Mouse (Mus musculus): Measurements from ENCODE around the gene A930002H24Rik. TPM values are rescaled to one million over a fixed set of nuclear protein-coding genes. Genes with fewer than 3 reads are reported as not detected.
A peak's percentile ranks its signal among the peaks of the same experiment; 100 is the strongest.
"Not testable (repeated sequence)": the region's sequence is repeated elsewhere in the genome, so short reads cannot be mapped to it uniquely, and the experiment has no call there.

The A930002H24Rik gene
- polyA plus RNA-seq, 1 experiment from 2014 or later, result 2.5 TPM

GRCm38 (mm10) chr17:63857023-63857544, 6.5 kb downstream of the A930002H24Rik start:
- H3K9ac ChIP-seq, result no peak overlapping the region
- WGBS, result 90% methylated on average over 7 of the region's 7 CpGs
- ATAC-seq (replicated peaks), result no peak

GRCm38 (mm10) chr17:63850016-63850415, 13.6 kb downstream of the A930002H24Rik start:
- Histone ChIP-seq H3K9ac (no peak overlapping the region), H3K27me3 (replicated peaks) (no peaks in the 10 kb centered on the region), H3K36me3 (replicated peaks) (no peaks in the 10 kb centered on the region), H3K4me3 (peak overlapping the region; percentile 60; the same call in 1 of the 2 replicates), H3K4me2 (peak overlapping the region; percentile 56; the same call in 1 of the 2 replicates), H3K27ac (no peak overlapping the region), H3K9me3 (no peaks in the 10 kb centered on the region), H3K4me1 (peaks cover 6% of the 10 kb centered on the region)
- 91% methylated on average over 9 of the region's 9 CpGs for WGBS
- ATAC-seq (replicated peaks), result peak; percentile 37

More at GRCm38 (mm10) chr17:63857023-63857544, 6.5 kb downstream of the A930002H24Rik start:
- Histone ChIP-seq H3K36me3 (replicated peaks) (no peaks in the 10 kb centered on the region), H3K4me3 (no peak overlapping the region), H3K4me2 (no peak overlapping the region), H3K9me3 (no peaks in the 10 kb centered on the region), H3K27me3 (replicated peaks) (no peaks in the 10 kb centered on the region), H3K27ac (no peak overlapping the region), H3K4me1 (no peaks in the 10 kb centered on the region)

GRCm38 (mm10) chr17:63849566-63849965, 14.0 kb downstream of the A930002H24Rik start:
- H3K9ac ChIP-seq, result peak overlapping the region; percentile 61
- no peaks in the 10 kb centered on the region for H3K9me3 ChIP-seq
- H3K4me2 ChIP-seq, result peak overlapping the region; percentile 56
- H3K27ac ChIP-seq, result peak overlapping the region; percentile 66
- ATAC-seq (replicated peaks), result peak; percentile 100
- H3K4me1 ChIP-seq, result peaks cover 6% of the 10 kb centered on the region
- no peaks in the 10 kb centered on the region for H3K36me3 ChIP-seq (replicated peaks)
- H3K27me3 ChIP-seq (replicated peaks), result no peaks in the 10 kb centered on the region
- peak overlapping the region; percentile 60 for H3K4me3 ChIP-seq
- WGBS, result under 1% methylated on average over 22 of the region's 22 CpGs

GRCm38 (mm10) chr17:63849151-63849550, 14.4 kb downstream of the A930002H24Rik start:
- peak; percentile 55 for ATAC-seq (replicated peaks)

GRCm38 (mm10) chr17:63845766-63846165, 17.8 kb downstream of the A930002H24Rik start:
- not testable (repeated sequence) for H3K27ac ChIP-seq; H3K36me3 ChIP-seq (replicated peaks); H3K27me3 ChIP-seq (replicated peaks); H3K9me3 ChIP-seq; H3K9ac ChIP-seq; H3K4me1 ChIP-seq; H3K4me2 ChIP-seq; H3K4me3 ChIP-seq; ATAC-seq (replicated peaks)
- 96% methylated on average over 3 of the region's 3 CpGs for WGBS

More at GRCm38 (mm10) chr17:63849151-63849550, 14.4 kb downstream of the A930002H24Rik start:
- H3K27ac ChIP-seq, result peak overlapping the region; percentile 66
- 4% methylated on average over 6 of the region's 6 CpGs for WGBS
- H3K4me2 ChIP-seq, result peak overlapping the region; percentile 56
- peak overlapping the region; percentile 60 for H3K4me3 ChIP-seq
- no peaks in the 10 kb centered on the region for H3K9me3 ChIP-seq
- H3K27me3 ChIP-seq (replicated peaks), result no peaks in the 10 kb centered on the region
- H3K36me3 ChIP-seq (replicated peaks), result no peaks in the 10 kb centered on the region
- H3K4me1 ChIP-seq, result peaks cover 6% of the 10 kb centered on the region
- H3K9ac ChIP-seq, result peak overlapping the region; percentile 61

GRCm38 (mm10) chr17:63844936-63845335, 18.7 kb downstream of the A930002H24Rik start:
- Histone ChIP-seq H3K36me3 (replicated peaks) (no peaks in the 10 kb centered on the region), H3K9me3 (no peaks in the 10 kb centered on the region), H3K4me3 (no peak overlapping the region), H3K4me2 (no peak overlapping the region), H3K4me1 (peaks cover 6% of the 10 kb centered on the region), H3K27ac (no peak overlapping the region), H3K27me3 (replicated peaks) (no peaks in the 10 kb centered on the region), H3K9ac (no peak overlapping the region)
- ATAC-seq (replicated peaks), result no peak
- WGBS, result 80% methylated on average over 5 of the region's 5 CpGs

GRCm38 (mm10) chr17:63842226-63842625, 21.4 kb downstream of the A930002H24Rik start:
- no peaks in the 10 kb centered on the region for H3K4me1 ChIP-seq
- no peak overlapping the region for H3K4me2 ChIP-seq
- no peaks in the 10 kb centered on the region for H3K27me3 ChIP-seq (replicated peaks)
- no peak overlapping the region for H3K4me3 ChIP-seq
- WGBS, result 91% methylated on average over 1 of the region's 1 CpGs
- ATAC-seq (replicated peaks), result no peak
- H3K36me3 ChIP-seq (replicated peaks), result no peaks in the 10 kb centered on the region
- no peak overlapping the region for H3K9ac ChIP-seq
- H3K27ac ChIP-seq, result no peak overlapping the region
- H3K9me3 ChIP-seq, result no peaks in the 10 kb centered on the region

- H3K4me3 ChIP-seq, result no peak overlapping the region
- ATAC-seq (replicated peaks), result no peak
- no peaks in the 10 kb centered on the region for H3K9me3 ChIP-seq
- no peaks in the 10 kb centered on the region for H3K36me3 ChIP-seq (replicated peaks)
- H3K27ac ChIP-seq, result no peak overlapping the region
- no peak overlapping the region for H3K9ac ChIP-seq
- H3K4me1 ChIP-seq, result no peaks in the 10 kb centered on the region
- no peaks in the 10 kb centered on the region for H3K27me3 ChIP-seq (replicated peaks)
- WGBS, result 87% methylated on average over 3 of the region's 3 CpGs
- H3K4me2 ChIP-seq, result no peak overlapping the region
Measured at GRCm38 (mm10) chr17:63839636-63840269, 23.8 kb downstream of the A930002H24Rik start.

- Histone ChIP-seq H3K9ac (no peak overlapping the region), H3K4me3 (no peak overlapping the region), H3K27me3 (replicated peaks) (no peaks in the 10 kb centered on the region), H3K9me3 (no peaks in the 10 kb centered on the region), H3K27ac (no peak overlapping the region), H3K4me2 (no peak overlapping the region), H3K36me3 (replicated peaks) (no peaks in the 10 kb centered on the region), H3K4me1 (no peaks in the 10 kb centered on the region)
- ATAC-seq (replicated peaks), result no peak
- WGBS, result 89% methylated on average over 8 of the region's 8 CpGs
Measured at GRCm38 (mm10) chr17:63838144-63838543, 25.4 kb downstream of the A930002H24Rik start.

GRCm38 (mm10) chr17:63836641-63837040, 26.9 kb downstream of the A930002H24Rik start:
- H3K36me3 ChIP-seq (replicated peaks), result no peaks in the 10 kb centered on the region
- H3K9me3 ChIP-seq, result no peaks in the 10 kb centered on the region
- H3K4me3 ChIP-seq, result no peak overlapping the region
- ATAC-seq (replicated peaks), result no peak
- no peak overlapping the region for H3K9ac ChIP-seq
- WGBS, result 65% methylated on average over 8 of the region's 8 CpGs
- H3K27ac ChIP-seq, result no peak overlapping the region
- no peak overlapping the region for H3K4me2 ChIP-seq
- 0 out of 2 replicates have a peak, but pooled peaks cover 3% of the 10 kb centered on the region for H3K4me1 ChIP-seq
- no peaks in the 10 kb centered on the region for H3K27me3 ChIP-seq (replicated peaks)

GRCm38 (mm10) chr17:63836223-63836622, 27.4 kb downstream of the A930002H24Rik start:
- H3K9me3 ChIP-seq, result no peaks in the 10 kb centered on the region
- no peak overlapping the region for H3K4me2 ChIP-seq
- ATAC-seq (replicated peaks), result no peak
- H3K9ac ChIP-seq, result no peak overlapping the region
- H3K27me3 ChIP-seq (replicated peaks), result no peaks in the 10 kb centered on the region
- 0 out of 2 replicates have a peak, but pooled peaks cover 3% of the 10 kb centered on the region for H3K4me1 ChIP-seq
- no peak overlapping the region for H3K4me3 ChIP-seq
- H3K27ac ChIP-seq, result no peak overlapping the region
- 73% methylated on average over 2 of the region's 2 CpGs for WGBS
- H3K36me3 ChIP-seq (replicated peaks), result no peaks in the 10 kb centered on the region

- no peak for ATAC-seq (replicated peaks)
- Histone ChIP-seq H3K4me1 (0 out of 2 replicates have a peak, but pooled peaks cover 3% of the 10 kb centered on the region), H3K36me3 (replicated peaks) (no peaks in the 10 kb centered on the region), H3K4me3 (no peak overlapping the region), H3K9ac (no peak overlapping the region), H3K27ac (no peak overlapping the region), H3K27me3 (replicated peaks) (no peaks in the 10 kb centered on the region), H3K9me3 (no peaks in the 10 kb centered on the region), H3K4me2 (no peak overlapping the region)
- 50% methylated on average over 4 of the region's 4 CpGs for WGBS
Measured at GRCm38 (mm10) chr17:63831550-63831949, 32.0 kb downstream of the A930002H24Rik start.
